Mouse (Mus musculus) layer of hippocampus, adult 18-20 months (tissue): ENCODE data around the gene Ddr1. TPM values are rescaled to one million over a fixed set of nuclear protein-coding genes. Genes with fewer than 3 reads are reported as not detected.

Source experiments
- DNase-seq, 2 experiments: peaks; one replicate each; pipeline ENCODE4 v3.0.0; 2022; ENCODE audit warnings: low spot score in 2 of 2
- total RNA-seq, 2 experiments: library from RNA; stranded (reverse); gene quantifications; 2 replicates each; pipeline ENCODE4 v1.2.3; 2021

Gene Ddr1
- total RNA-seq, 2 experiments from 2014 or later: 59.0 to 59.7 TPM

GRCm38 (mm10) chr17:35721676-35722075, 17.3 kb upstream of the Ddr1 start:
- DNase-seq: no peak

GRCm38 (mm10) chr17:35720340-35720727, 15.9 kb upstream of the Ddr1 start:
- DNase-seq: no peak

- no peak for DNase-seq
These were observed 15.4 kb upstream of the Ddr1 start for GRCm38 (mm10) chr17:35719616-35720339.

- DNase-seq: no peak
These were observed 12.7 kb upstream of the Ddr1 start for GRCm38 (mm10) chr17:35717080-35717479.

- DNase-seq: no peak
These were observed 11.7 kb upstream of the Ddr1 start for GRCm38 (mm10) chr17:35716114-35716513.

- DNase-seq: no peak
These were observed 6.4 kb upstream of the Ddr1 start for GRCm38 (mm10) chr17:35710705-35711347.

- no peak for DNase-seq
These were observed 4.2 kb upstream of the Ddr1 start for GRCm38 (mm10) chr17:35708611-35709010.

- no peak for DNase-seq
These were observed 3.5 kb upstream of the Ddr1 start for GRCm38 (mm10) chr17:35707929-35708328.

GRCm38 (mm10) chr17:35705836-35706235, 1.4 kb upstream of the Ddr1 start:
- peak in 1 of 2 experiments; percentile 51 for DNase-seq

GRCm38 (mm10) chr17:35703751-35704271, 610 bp downstream of the Ddr1 start:
- no peak for DNase-seq

- DNase-seq: no peak
These were observed 1.4 kb downstream of the Ddr1 start for GRCm38 (mm10) chr17:35703065-35703464.

- DNase-seq: no peak
These were observed 1.8 kb downstream of the Ddr1 start for GRCm38 (mm10) chr17:35702605-35703004.

GRCm38 (mm10) chr17:35701978-35702461, 2.4 kb downstream of the Ddr1 start:
- DNase-seq: no peak

- DNase-seq: no peak
These were observed 3.0 kb downstream of the Ddr1 start for GRCm38 (mm10) chr17:35701203-35701977.

- DNase-seq: peak; percentile 83 to 88
These were observed 4.0 kb downstream of the Ddr1 start for GRCm38 (mm10) chr17:35700371-35700961.

- DNase-seq: peak in 1 of 2 experiments; percentile 66
These were observed 4.5 kb downstream of the Ddr1 start for GRCm38 (mm10) chr17:35699919-35700318.

GRCm38 (mm10) chr17:35698501-35698883, 5.9 kb downstream of the Ddr1 start:
- no peak for DNase-seq

- DNase-seq: peak in 1 of 2 experiments; percentile 77
These were observed 6.5 kb downstream of the Ddr1 start for GRCm38 (mm10) chr17:35697759-35698500.

- DNase-seq: no peak
These were observed 7.0 kb downstream of the Ddr1 start for GRCm38 (mm10) chr17:35697429-35697758.

GRCm38 (mm10) chr17:35696691-35697090, 7.7 kb downstream of the Ddr1 start:
- no peak for DNase-seq

GRCm38 (mm10) chr17:35695289-35695688, 9.1 kb downstream of the Ddr1 start:
- DNase-seq: peak in 1 of 2 experiments; percentile 44
